ENCODE assay signal across 8 mouse cellular contexts in genomic region chr5:52188206-52188605, GRCm38 (mm10). TPM values are rescaled to one million over a fixed set of nuclear protein-coding genes. Genes with fewer than 3 reads are reported as not detected.
DNase-seq lines count a peak whose midpoint lies in the region; ATAC-seq and TF ChIP-seq lines count a peak whose summit lies in the region.

No protein-coding gene starts in this region.

- no peaks in the 10 kb centered on the region for H3K9me3 ChIP-seq in intestine, postnatal 0 days (ENCODE audit: control insufficient read depth)
- H3K9me3 ChIP-seq in neural tube, embryonic 12.5 days: no peaks in the 10 kb centered on the region

- TF ChIP-seq POLR2A in embryonic fibroblast, embryonic 13.5 days (IDR thresholded peaks at IDR 0.05; ENCODE audit: low read depth, low read length): no peak

- no peak for TF ChIP-seq CTCF in layer of hippocampus, adult 2 months (conservative IDR thresholded peaks at IDR 0.05)
- no peak for TF ChIP-seq CTCF in embryonic fibroblast, embryonic 13.5 days (IDR thresholded peaks at IDR 0.05; ENCODE audit: borderline replicate concordance, insufficient read depth, low read length)
- no peak for TF ChIP-seq CTCF in intestine, postnatal 0 days (IDR thresholded peaks at IDR 0.05; ENCODE audit: low read depth)

- no peak for ATAC-seq in intestine, postnatal 0 days
- ATAC-seq in neural tube, embryonic 12.5 days (ENCODE audit: low FRiP score, low read depth): no peak

- DNase-seq in layer of hippocampus, adult 2 months (ENCODE audit: low spot score in 2 of 2): no peak
- no peak for DNase-seq in layer of hippocampus, postnatal 14 days (ENCODE audit: low spot score in 2 of 2)
- no peak for DNase-seq in embryo, embryonic 10 days (ENCODE audit: low spot score)
- no peak for DNase-seq in layer of hippocampus, postnatal 25 days (ENCODE audit: extremely low spot score in 1 of 2, low spot score in 1 of 2)
- DNase-seq in natural killer cell, adult 2 months (ENCODE audit: low spot score in 2 of 2): no peak

- WGBS in intestine, postnatal 0 days: 19% methylated on average over 3 of the region's 3 CpGs
- WGBS in neural tube, embryonic 12.5 days: 28% methylated on average over 3 of the region's 3 CpGs

- peak overlapping the region; percentile 98 for H3K4me3 ChIP-seq in layer of hippocampus, adult 2 months
- H3K4me3 ChIP-seq in embryonic fibroblast, embryonic 13.5 days (ENCODE audit: insufficient read depth, low read length): peak overlapping the region; percentile 100
- H3K4me3 ChIP-seq in intestine, postnatal 0 days (ENCODE audit: low read depth, low read length): peak overlapping the region; percentile 93; the same call in 1 of the 2 replicates
- H3K4me3 ChIP-seq in neural tube, embryonic 12.5 days: peak overlapping the region; percentile 97; the same call in 1 of the 2 replicates

- H3K27me3 ChIP-seq in intestine, postnatal 0 days (replicated peaks; ENCODE audit: control insufficient read depth, insufficient read depth, low read length): no peaks in the 10 kb centered on the region
- no peaks in the 10 kb centered on the region for H3K27me3 ChIP-seq in neural tube, embryonic 12.5 days (replicated peaks)

- H3K4me2 ChIP-seq in intestine, postnatal 0 days (replicated peaks; ENCODE audit: low read depth): peak overlapping the region; percentile 66
- peak overlapping the region; percentile 82 for H3K4me2 ChIP-seq in neural tube, embryonic 12.5 days (replicated peaks)

- H3K4me1 ChIP-seq in embryonic fibroblast, embryonic 13.5 days (ENCODE audit: control insufficient read depth, insufficient read depth, low read length): no peaks in the 10 kb centered on the region
- H3K4me1 ChIP-seq in intestine, postnatal 0 days (replicated peaks; ENCODE audit: control insufficient read depth, insufficient read depth, low read length): peaks cover 10% of the 10 kb centered on the region; the same call in 1 of the 2 replicates
- peaks cover 15% of the 10 kb centered on the region for H3K4me1 ChIP-seq in neural tube, embryonic 12.5 days

- no peak overlapping the region for H3K9ac ChIP-seq in intestine, postnatal 0 days (ENCODE audit: low read depth, low read length)
- H3K9ac ChIP-seq in neural tube, embryonic 12.5 days: 0 out of 2 replicates have a peak overlapping the region, but pooled peaks have one; percentile 98

- H3K36me3 ChIP-seq in intestine, postnatal 0 days (ENCODE audit: control insufficient read depth, insufficient read depth): peaks cover 7% of the 10 kb centered on the region; the same call in 1 of the 2 replicates
- peaks cover 7% of the 10 kb centered on the region for H3K36me3 ChIP-seq in neural tube, embryonic 12.5 days

- no peak overlapping the region for H3K27ac ChIP-seq in layer of hippocampus, adult 2 months
- no peak overlapping the region for H3K27ac ChIP-seq in embryonic fibroblast, embryonic 13.5 days (ENCODE audit: insufficient read depth, low read length)
- H3K27ac ChIP-seq in intestine, postnatal 0 days (ENCODE audit: low read depth, low read length): no peak overlapping the region
- no peak overlapping the region for H3K27ac ChIP-seq in neural tube, embryonic 12.5 days

RNA-seq across cellular contexts. Expression of gene Dhx15, which starts 2.1 kb away (rescaled TPM):
- 100 to 1,000 TPM in 1 of 2 experiments, 10 to 100 TPM in 1; 96.1 to 101 TPM for total RNA-seq in layer of hippocampus, adult 2 months (2021)
- 10 to 100 TPM; 89.7 to 94.5 TPM for total RNA-seq in layer of hippocampus, postnatal 14 days (2021)
- 198 and 206 TPM in 2 replicates for polyA plus RNA-seq in embryonic fibroblast, embryonic 13.5 days (2011; ENCODE audit: insufficient read length, low read depth, missing spikeins)
- 48.0 and 48.4 TPM in 2 replicates for polyA plus RNA-seq in intestine, postnatal 0 days (2015; fragmentation: Nextera tagmentation; extraction: Ambion mirVana)
- 173 and 176 TPM in 2 replicates for polyA plus RNA-seq in neural tube, embryonic 12.5 days (2016; fragmentation: Nextera tagmentation; extraction: Ambion mirVana)
- 10 to 100 TPM; 87.0 to 93.2 TPM for total RNA-seq in layer of hippocampus, postnatal 25 days (2021)
